Mouse (Mus musculus) kidney, adult 18-20 months (tissue): ENCODE results near the gene Cib1.

Source experiments
- DNase-seq: peaks from one replicate; pipeline ENCODE4 v3.0.0; 2021

Gene Cib1

DNA sequence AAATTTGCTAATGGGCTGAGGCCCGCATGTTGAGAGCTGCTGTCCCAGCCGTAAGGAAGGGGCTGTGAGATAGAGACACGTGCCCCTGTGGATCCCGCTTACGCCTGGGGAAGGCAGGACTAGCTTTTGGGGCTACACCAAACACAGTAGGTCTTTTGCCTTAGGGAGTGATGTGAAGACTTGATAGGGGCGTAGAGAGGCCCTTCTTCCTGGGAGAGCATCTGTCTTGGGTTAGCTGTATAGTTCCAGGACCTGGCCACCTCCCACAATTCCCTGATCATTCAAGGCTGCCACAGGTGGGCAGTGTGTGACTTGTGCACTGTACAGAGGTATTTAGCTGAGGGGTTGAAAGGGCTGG lies 32.0 kb downstream of the Cib1 start:
- DNase-seq, result no peak

DNA sequence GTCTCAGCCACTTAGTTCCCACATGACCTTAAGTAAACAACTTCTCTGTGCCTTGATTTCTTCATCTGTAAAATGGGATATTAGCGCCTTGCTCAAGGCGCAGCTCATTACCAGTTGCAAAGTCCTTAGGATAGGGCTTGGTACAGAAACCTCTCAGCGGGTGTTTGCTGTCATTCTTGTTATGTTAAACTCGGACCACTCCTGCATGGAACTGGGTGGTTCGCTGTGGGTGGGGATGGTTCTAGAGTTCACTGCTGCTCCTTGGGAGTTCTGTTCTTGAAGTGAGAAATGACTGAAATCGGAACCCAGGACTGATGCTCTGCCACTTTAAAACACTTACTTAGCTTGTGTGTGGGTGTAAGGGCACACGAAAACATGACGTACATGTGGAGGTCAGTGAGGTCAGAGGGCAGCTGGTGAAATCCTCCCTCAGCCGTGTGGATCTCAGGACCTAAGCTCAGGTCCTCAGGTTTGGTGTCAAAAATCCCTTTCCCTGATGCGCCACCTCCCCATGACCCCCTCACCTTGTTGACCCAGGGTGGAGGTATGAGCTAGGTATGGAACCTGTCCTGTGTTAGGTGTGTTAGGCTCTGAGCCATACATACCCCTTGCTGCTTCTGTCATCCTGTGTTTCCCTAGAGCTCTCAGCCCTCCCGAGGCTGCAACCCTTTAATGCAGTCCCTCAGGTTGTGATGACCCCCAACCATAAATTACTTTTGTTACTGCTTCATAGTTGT lies 32.6 kb downstream of the Cib1 start:
- DNase-seq, result no peak

DNA sequence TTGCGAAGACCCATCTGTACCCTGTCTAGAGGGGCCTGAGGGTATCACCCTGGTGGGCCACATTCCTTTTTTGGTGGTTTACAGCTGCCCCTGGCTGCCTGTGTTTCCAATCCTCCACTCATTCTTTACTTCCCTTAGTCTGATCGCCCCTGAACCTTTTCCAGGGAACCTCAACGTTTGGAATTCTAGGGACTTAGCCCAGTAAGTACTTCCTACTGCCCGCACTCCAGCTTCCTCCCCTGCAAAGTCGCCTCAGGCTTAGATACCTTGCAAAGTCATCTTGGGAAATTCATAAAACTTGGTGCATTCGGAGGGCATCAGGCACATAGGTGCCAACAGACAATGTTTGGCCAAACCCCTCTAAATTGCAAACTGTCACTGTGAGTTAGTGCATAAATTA lies 33.3 kb downstream of the Cib1 start:
- no peak for DNase-seq

- no peak for DNase-seq
Measured at GRCm38 (mm10) chr7:80198863-80199262, 33.8 kb downstream of the Cib1 start.

- DNase-seq, result peak; percentile 84
Measured at GRCm38 (mm10) chr7:80197941-80198778, 34.5 kb downstream of the Cib1 start.

- no peak for DNase-seq
Measured at GRCm38 (mm10) chr7:80197371-80197770, 35.2 kb downstream of the Cib1 start.

GRCm38 (mm10) chr7:80195576-80196263 lies 36.9 kb downstream of the Cib1 start:
- DNase-seq, result no peak

- no peak for DNase-seq
Measured at GRCm38 (mm10) chr7:80195146-80195545, 37.5 kb downstream of the Cib1 start.

DNA sequence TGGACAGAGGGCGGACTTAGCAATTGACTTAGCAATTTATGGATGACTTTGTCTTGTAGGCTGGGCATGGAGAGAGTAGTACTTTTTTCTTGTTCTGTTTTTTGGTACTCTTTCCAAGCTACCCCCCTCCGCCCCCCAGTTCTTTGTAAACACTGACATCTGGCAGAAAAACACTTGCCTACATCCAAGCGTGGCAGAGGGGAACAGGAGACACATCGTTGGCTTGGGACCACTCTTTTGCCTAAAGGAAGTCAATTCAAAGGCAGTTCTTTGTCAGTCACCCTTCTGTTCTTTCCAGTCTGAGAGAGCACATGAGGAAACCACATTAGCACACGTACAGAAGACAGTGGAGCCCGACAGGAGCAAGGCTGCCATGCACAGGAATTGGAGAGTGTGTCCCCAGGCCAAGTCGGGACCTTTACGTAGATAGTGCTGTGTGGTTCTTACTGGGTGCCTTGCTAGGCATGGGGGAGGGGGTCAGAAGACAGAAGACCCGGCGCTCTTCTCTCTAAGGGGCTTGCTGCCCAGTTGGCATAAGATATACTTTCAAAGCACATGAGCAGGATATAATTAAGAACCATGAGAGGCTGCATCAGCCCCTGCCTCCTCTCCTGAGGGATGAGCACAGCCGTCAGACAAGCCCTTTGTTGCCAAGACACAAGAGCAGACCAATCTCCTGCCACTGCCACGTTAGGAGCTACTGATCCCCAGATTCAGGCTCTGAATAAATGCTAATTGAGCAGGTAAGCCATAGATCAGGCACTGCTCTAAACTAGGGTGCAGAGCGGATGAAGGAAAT lies 38.5 kb downstream of the Cib1 start:
- peak; percentile 2 for DNase-seq

GRCm38 (mm10) chr7:80192226-80193061 lies 40.2 kb downstream of the Cib1 start:
- peak; percentile 95 for DNase-seq

- peak; percentile 52 for DNase-seq
Measured at GRCm38 (mm10) chr7:80191455-80191854, 41.2 kb downstream of the Cib1 start.

GRCm38 (mm10) chr7:80189147-80189933 lies 43.3 kb downstream of the Cib1 start:
- no peak for DNase-seq

- no peak for DNase-seq
Measured at GRCm38 (mm10) chr7:80188579-80189125, 44.0 kb downstream of the Cib1 start.

- DNase-seq, result no peak
Measured at GRCm38 (mm10) chr7:80187501-80187900, 45.1 kb downstream of the Cib1 start.

- DNase-seq, result peak; percentile 97
Measured at GRCm38 (mm10) chr7:80186531-80187296, 45.9 kb downstream of the Cib1 start, which contains the start of gene Sema4b. Gene Sema4b (plus strand): TSS chr7:80186841.

- DNase-seq, result peak; percentile 86
Measured at GRCm38 (mm10) chr7:80186021-80186420, 46.6 kb downstream of the Cib1 start.

DNA sequence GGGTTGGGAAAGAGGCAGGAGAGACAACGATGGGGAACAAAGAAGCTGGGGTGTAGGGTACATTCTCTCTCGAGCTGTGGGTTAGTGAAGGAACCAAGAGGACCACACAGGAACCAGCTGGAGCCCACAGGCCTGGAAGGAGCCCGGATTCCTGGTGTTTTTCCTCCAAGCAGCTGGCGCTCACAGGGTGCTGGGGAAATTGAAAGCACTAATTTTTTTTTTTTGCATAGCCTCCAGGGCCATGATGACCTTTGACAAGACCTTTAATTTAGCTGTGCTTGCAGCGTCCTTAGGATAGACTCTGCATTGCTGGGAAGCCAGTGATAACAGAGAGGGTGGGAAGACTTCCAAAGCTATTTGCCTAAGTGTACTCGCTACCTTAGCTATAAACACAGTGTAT lies 47.6 kb downstream of the Cib1 start:
- DNase-seq, result peak; percentile 39

GRCm38 (mm10) chr7:80184551-80184950 lies 48.1 kb downstream of the Cib1 start:
- no peak for DNase-seq

GRCm38 (mm10) chr7:80183969-80184368 lies 48.6 kb downstream of the Cib1 start:
- peak; percentile 54 for DNase-seq

GRCm38 (mm10) chr7:80183466-80183865 lies 49.1 kb downstream of the Cib1 start:
- DNase-seq, result no peak
